Mouse (Mus musculus): ENCODE measurements around the gene Prss21. TPM values are rescaled to one million over a fixed set of nuclear protein-coding genes. Genes with fewer than 3 reads are reported as not detected.

Gene Prss21
- not detected for total RNA-seq (2021)
- long read RNA-seq, experiment 1, result 0 reads
- long read RNA-seq, experiment 2, result 0 reads

DNA sequence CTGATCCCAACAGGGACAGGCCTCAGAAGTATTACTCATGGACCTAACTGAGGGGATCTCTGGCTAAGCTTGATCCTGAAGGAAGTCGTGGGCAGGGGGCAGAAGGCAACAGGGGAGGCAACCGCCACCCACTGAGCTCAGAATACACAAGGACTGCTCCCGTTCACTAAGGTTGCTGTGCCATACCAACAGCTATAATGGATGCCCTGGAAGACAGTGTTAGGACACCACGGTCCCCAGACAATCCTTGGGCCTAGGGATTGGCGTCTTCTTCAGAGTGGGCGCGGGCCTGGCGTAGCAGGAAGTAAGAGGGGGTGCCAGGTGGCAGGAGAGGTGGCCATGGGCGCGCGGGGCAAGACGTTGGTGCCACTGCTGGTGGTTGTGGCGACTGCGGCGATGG, at the start of gene Prss21:
Gene Prss21, plus strand, starts transcription at position 301 of the 400 bp plus-strand sequence.
- no peak within 1 kb of the TSS for H3K4me3 ChIP-seq
- H3K27ac ChIP-seq, result no peak within 1 kb of the TSS
- TF ChIP-seq CTCF (conservative IDR thresholded peaks at IDR 0.05), result no peak
- DNase-seq (ENCODE audit: low spot score in 2 of 2), result no peak

- no peak overlapping the region for H3K27ac ChIP-seq
- H3K4me3 ChIP-seq, result no peak overlapping the region
- TF ChIP-seq CTCF (conservative IDR thresholded peaks at IDR 0.05), result no peak
- DNase-seq (ENCODE audit: low spot score in 2 of 2), result no peak
Observed at GRCm38 (mm10) chr17:23818579-23818978, 49.3 kb upstream of the Prss21 start.

DNA sequence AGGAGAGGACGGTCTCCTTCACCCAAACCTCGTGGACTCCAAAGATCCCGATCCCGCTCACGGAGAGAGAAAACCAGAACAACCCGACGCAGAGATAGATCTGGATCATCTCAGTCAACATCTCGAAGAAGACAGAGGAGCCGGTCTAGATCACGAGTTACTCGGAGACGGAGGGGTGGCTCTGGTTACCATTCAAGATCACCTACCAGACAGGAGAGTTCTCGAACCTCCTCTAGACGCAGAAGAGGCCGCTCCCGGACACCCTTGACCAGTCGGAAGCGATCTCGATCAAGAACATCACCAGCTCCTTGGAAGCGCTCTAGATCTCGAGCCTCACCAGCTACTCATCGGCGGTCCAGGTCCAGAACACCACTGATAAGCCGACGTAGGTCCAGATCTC, 48.6 kb upstream of the Prss21 start:
- no peak overlapping the region for H3K4me3 ChIP-seq
- H3K27ac ChIP-seq, result no peak overlapping the region
- TF ChIP-seq CTCF (conservative IDR thresholded peaks at IDR 0.05), result no peak
- DNase-seq (ENCODE audit: low spot score in 2 of 2), result no peak

DNA sequence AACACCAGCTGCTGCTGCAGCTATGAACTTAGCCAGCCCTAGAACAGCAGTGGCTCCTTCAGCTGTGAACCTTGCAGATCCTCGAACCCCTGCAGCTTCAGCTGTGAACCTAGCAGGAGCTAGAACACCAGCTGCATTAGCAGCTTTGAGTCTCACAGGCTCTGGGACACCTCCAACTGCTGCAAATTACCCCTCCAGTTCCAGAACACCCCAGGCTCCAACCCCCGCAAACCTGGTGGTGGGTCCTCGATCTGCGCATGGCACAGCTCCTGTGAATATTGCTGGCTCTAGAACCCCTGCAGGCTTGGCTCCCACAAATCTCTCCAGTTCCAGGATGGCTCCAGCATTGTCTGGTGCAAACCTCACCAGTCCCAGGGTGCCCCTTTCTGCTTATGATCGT, 47.1 kb upstream of the Prss21 start:
- Histone ChIP-seq H3K27ac (peak overlapping the region; percentile 25; the same call in 1 of the 2 replicates), H3K4me3 (no peak overlapping the region)
- DNase-seq (ENCODE audit: low spot score in 2 of 2), result peak in 1 of 2 experiments; percentile 58
- 0 out of 2 replicates have a peak, but pooled peaks have one; percentile 10 for TF ChIP-seq CTCF (conservative IDR thresholded peaks at IDR 0.05)

DNA sequence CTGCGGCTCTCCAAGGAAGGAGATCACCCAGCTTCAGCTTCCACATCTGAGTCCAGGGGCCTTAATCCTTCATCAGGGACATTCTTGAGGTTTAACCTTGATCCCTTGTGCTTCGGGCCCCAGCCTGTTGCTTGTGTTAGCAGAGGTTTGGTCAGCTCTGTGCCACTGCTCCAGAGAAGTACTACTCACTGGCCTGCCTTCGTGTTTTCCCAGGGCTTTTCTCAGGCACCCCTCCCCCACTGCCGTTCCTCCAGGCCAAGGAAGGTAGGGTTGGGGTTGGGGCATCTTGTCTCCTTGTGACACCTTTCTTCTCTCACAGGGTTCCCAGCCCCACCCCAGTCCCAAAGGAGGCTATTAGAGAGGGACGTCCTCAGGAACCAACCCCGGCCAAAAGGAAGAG, 45.8 kb upstream of the Prss21 start:
- no peak overlapping the region for H3K27ac ChIP-seq
- H3K4me3 ChIP-seq, result no peak overlapping the region
- TF ChIP-seq CTCF (conservative IDR thresholded peaks at IDR 0.05), result no peak
- no peak for DNase-seq (ENCODE audit: low spot score in 2 of 2)

DNA sequence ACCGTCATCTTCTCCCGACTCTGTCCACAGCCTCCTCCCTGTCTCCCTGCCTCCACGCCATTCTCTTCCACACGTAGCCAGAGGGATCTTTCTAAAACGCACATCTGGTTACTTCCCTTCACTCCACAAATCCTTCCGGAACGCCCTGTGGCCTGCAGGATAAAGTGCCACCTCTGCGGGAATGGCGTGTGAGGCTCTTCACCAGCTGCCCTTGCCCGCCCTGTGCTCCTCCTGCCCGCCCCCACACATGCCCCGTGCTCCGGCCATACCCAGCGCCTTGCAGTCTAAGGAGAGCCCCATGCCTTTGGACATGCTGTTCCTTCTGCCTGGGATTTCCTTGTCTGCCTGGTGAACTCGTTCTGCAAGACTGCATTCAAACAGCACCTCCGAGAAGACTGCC, 44.8 kb upstream of the Prss21 start:
- no peak for DNase-seq (ENCODE audit: low spot score in 2 of 2)
- Histone ChIP-seq H3K27ac (no peak overlapping the region), H3K4me3 (no peak overlapping the region)
- no peak for TF ChIP-seq CTCF (conservative IDR thresholded peaks at IDR 0.05)

GRCm38 (mm10) chr17:23823614-23824013, 44.2 kb upstream of the Prss21 start:
- TF ChIP-seq CTCF (conservative IDR thresholded peaks at IDR 0.05), result no peak
- H3K27ac ChIP-seq, result no peak overlapping the region
- DNase-seq (ENCODE audit: low spot score in 2 of 2), result no peak
- H3K4me3 ChIP-seq, result no peak overlapping the region

DNA sequence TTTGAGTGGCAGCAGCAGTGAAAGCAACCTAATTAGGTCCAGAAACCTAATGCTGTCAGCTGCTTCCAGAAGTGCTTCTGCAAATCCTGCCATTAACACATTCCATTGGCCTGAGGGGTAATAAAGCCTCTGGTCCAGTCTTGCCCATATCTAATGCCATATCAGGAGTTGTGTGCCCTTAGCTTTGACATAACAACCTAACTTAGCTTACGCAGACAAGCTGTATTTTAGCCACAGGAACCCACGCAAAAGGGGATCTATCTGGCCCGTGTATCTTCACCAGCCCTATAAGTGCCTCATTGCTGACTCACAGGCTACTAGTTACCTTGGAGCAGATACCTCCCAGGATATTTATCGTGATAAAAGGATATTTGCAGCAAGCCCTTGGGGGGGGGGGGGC, 42.3 kb upstream of the Prss21 start:
- no peak for DNase-seq (ENCODE audit: low spot score in 2 of 2)
- no peak for TF ChIP-seq CTCF (conservative IDR thresholded peaks at IDR 0.05)

GRCm38 (mm10) chr17:23828271-23829001, 39.4 kb upstream of the Prss21 start:
- no peak for TF ChIP-seq CTCF (conservative IDR thresholded peaks at IDR 0.05)
- peak overlapping the region; percentile 92 for H3K27ac ChIP-seq
- H3K4me3 ChIP-seq, result peak overlapping the region; percentile 92
- DNase-seq (ENCODE audit: low spot score in 2 of 2), result peak; percentile 31 to 57

More for the DNA sequence above, 42.3 kb upstream of the Prss21 start:
- no peak overlapping the region for H3K4me3 ChIP-seq
- H3K27ac ChIP-seq, result no peak overlapping the region

GRCm38 (mm10) chr17:23829064-23829619, 38.7 kb upstream of the Prss21 start, which contains the start of gene Elob:
Gene Elob, minus strand, starts transcription at chr17:23829136.
- H3K27ac ChIP-seq, result peak within 1 kb of the TSS; percentile 100
- peak; percentile 86 for TF ChIP-seq CTCF (conservative IDR thresholded peaks at IDR 0.05)
- DNase-seq (ENCODE audit: low spot score in 2 of 2), result peak; percentile 81 to 83
- peak within 1 kb of the TSS; percentile 92 for H3K4me3 ChIP-seq

- no peak for DNase-seq (ENCODE audit: low spot score in 2 of 2)
- H3K27ac ChIP-seq, result no peak overlapping the region
- H3K4me3 ChIP-seq, result no peak overlapping the region
- TF ChIP-seq CTCF (conservative IDR thresholded peaks at IDR 0.05), result no peak
Observed at GRCm38 (mm10) chr17:23831201-23831600, 36.7 kb upstream of the Prss21 start.

GRCm38 (mm10) chr17:23836006-23836575, 31.8 kb upstream of the Prss21 start, which contains the start of gene Prss33:
Gene Prss33, minus strand, starts transcription at chr17:23836056.
- no peak within 1 kb of the TSS for H3K4me3 ChIP-seq
- no peak for TF ChIP-seq CTCF (conservative IDR thresholded peaks at IDR 0.05)
- no peak within 1 kb of the TSS for H3K27ac ChIP-seq
- DNase-seq (ENCODE audit: low spot score in 2 of 2), result no peak

GRCm38 (mm10) chr17:23841145-23841544, 26.7 kb upstream of the Prss21 start:
- TF ChIP-seq CTCF (conservative IDR thresholded peaks at IDR 0.05), result peak; percentile 96
- DNase-seq (ENCODE audit: low spot score in 2 of 2), result no peak
- no peak overlapping the region for H3K27ac ChIP-seq

More at GRCm38 (mm10) chr17:23841145-23841544, 26.7 kb upstream of the Prss21 start:
- H3K4me3 ChIP-seq, result no peak overlapping the region
